Mouse (Mus musculus) kidney, postnatal 25 days (tissue): Measurements from ENCODE around the gene Pla2g12b.
A peak's percentile ranks its signal among the peaks of the same experiment; 100 is the strongest.

Experiments used
- DNase-seq, 2 experiments: peaks; one replicate each; pipeline ENCODE4 v3.0.0; 2021; ENCODE audit warnings: mixed read lengths in 2 of 2

Pla2g12b gene

DNA sequence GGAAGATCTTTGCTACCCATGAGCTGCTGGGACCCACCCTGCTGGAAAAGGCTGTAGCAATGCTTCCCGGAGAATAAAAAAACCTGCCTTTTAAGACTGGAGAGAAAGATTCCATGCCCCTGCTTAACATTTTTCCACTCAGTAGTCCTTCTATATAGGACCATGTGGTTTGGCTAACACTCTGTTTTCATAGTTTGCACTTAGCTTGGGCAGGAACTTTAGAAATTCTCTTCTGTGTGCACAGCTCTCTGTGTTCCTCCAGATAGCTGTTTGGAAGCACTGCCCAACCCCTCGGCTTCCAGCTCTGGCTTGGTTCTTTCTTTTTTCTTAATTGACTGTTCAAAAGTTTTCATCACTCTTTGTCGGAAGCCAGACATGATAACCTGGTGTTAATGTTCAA, 13.2 kb downstream of the Pla2g12b start:
- DNase-seq = no peak

DNA sequence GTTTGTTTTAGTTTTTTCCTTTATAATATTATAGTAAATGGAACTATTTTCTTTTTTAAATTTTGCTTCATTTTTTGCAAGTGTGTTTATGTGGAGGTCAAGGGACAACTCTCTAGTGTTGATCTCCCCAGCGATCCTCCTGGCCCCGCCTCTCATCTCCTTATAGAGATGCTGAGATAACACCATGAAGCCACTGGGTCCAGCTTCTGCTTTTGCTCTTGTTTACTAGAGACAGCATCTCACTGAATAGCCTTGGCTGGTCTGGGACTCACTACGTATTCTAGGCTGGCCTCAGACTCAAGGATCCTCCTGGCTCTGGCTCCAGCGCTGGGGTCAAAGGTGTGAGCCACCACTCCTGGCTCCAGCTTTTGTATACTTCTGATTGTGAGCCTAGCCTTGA, 16.1 kb downstream of the Pla2g12b start:
- DNase-seq = no peak

DNA sequence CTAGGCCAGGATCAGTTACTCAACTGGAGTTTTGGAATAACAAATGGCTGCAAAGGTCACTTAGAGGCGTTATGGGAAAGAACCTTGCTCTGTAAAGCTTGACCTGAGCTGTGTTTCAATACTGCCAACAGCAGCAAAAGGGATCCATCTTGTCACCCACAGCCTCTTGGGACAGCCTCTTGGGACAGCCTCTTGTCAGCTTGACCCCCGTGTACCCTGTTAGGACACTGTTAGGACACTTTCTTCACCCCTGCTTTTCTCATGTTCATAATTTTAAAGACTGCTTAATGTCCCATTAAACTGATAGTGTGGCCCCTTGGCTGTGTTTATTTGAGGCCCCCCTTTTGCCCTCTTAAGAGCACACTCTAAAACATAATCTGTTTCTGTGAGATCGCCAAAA, 21.0 kb downstream of the Pla2g12b start:
- DNase-seq = peak in 1 of 2 experiments; percentile 62

DNA sequence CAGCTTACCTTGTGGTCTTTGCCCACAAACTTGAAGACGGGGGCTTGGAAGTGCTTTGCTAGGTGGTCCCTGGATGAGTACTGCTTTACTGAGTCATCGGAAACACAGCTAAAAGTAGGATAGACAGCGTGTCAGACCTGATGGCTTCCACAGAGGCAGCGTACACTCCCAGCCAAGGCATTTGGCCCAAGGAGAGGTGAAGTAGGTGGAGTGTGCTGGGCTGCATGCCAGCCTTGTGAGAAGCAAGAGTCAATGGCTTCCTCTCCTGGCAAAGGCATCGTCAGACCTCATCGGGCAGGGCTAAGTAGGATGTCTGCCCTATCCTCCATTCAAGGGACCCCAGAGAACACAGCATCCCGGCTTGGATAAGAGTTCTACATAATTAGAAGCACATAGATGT, 21.9 kb downstream of the Pla2g12b start:
- peak; percentile 75 to 85 for DNase-seq

DNA sequence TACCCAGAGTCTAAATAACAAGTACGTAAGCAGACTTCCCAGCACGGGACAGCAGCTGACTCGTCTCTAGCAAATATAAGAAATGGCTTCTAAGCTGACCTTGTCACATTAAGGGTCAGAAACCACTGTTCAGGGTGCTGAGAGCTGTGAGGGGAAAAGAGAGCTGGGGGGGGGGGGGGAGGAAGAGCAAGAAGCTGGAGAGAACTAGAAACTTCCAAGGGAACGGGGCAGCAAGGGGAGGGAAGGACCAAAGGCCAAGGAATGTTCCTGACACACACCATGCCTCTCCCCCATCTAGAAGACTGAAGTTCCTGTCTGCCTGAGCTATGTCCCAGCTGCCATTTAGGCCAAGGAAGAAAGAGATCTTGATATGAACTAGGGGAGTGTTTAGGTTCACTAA, 22.9 kb downstream of the Pla2g12b start:
- DNase-seq = peak in 1 of 2 experiments; percentile 53

DNA sequence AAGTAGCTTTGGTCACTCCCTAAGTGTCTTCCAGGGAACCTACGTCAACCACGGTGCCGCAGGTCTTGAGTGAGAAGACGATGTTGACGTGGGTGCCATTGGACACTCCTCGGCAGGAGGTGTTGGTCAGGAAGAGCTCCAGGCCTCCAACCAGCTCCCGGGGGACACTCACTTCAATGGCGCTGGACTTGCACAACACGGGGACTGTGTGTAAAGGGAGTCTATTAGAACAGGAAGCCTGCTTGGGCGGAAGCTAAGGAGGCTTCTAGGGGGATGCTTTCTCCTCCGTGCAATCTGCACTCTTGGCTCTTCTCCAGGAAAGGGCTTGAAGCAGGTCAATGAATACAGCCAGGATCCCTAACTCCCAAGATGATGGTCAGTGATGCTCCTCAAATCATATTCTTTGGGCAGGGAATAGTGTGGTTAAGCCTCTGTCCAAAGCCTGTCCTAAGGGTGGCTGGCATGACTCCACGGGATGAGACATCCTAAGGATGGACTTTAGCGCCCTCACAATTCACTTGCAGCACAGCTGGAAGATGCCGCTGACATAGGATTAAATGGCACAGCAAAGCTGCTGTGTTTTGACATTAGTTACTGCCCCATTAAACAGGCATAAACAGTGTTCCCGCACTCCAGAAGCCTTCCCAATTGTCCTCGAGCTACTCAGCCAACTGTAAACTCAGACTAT, 26.1 kb downstream of the Pla2g12b start:
- DNase-seq = no peak

DNA sequence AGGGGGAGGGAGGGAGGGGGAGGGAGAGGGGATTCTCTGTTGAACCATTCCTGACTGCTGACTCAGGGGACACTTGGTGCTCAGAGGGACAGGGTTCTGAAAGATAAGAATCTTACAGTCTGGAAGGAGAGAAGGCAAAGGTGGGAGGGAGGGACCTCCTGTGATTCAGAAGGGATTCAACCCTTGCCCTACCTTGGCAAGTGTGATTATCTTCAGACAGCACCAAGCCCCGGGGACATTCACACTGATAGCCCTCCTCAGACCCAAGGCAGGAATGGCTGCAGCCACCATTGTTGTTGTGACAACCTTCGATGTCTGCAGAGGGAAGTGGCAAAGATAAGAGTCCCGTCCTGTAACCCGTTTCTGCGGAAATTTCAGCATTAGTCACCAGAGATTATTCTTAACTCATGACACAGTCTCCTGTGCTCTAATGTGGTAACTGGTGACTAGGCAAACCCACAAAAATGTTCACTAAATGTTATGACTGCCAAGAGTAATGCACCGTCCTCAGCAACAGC, 27.3 kb downstream of the Pla2g12b start:
- DNase-seq = no peak

DNA sequence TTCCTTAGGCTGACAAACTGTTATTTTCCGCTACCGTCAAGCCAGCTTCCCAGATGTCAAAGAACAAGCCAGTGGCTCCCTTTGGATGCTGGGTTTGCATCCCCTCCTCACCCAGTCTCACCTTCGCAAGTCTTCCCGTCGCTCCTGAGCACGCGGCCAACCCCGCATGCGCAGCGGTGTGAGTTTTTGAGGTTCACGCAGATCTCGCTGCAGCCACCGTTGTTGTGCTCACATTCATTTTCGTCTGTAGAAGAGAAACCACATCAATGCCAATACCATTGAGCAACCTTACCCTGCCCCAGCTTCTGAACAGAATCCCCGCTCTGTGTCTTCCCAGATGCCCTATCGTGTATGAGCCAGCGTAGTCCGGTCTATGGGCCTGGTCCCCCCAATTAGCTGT, 32.3 kb downstream of the Pla2g12b start:
- peak in 1 of 2 experiments; percentile 22 for DNase-seq

DNA sequence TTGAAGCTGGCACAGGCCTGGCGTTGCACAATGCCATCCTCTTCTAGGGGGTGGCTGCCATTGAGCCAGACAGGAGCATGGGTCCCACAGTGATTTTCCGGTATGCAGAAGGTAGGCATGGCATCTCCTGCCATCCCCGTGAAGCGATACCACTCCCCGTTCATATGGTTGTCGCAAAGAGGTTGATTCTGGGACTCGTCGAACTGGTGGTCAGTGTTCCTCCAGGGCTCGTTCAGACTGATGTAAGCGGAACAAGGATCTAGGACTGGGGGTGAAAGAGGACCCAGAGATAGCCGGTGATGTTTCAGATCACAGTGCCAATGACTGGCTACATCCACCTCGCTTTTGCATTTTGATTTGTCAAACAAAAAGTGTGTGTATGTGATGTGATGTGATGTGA, 35.2 kb downstream of the Pla2g12b start:
- DNase-seq = no peak

DNA sequence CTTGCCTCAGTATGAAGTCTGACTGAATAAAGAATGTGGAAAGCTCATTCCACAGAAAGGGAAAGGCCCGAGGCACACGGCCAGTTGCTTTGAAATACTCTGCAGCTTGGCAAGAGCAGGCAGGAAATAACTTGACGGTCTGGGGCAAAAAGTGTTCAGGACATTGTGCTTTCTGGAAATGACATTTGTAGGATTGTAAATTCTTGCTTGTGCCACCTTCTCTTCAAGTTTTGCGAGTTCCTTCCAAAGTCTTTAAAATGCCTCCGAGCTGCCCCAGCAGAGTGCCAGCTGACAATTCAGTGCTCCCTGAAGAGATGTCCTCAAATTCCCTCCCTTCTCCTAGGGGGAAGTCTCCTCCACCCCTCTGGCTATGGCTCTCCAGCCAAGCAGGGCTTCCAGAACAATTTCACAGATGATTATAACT, 36.1 kb downstream of the Pla2g12b start:
- DNase-seq = peak; percentile 74 to 76

DNA sequence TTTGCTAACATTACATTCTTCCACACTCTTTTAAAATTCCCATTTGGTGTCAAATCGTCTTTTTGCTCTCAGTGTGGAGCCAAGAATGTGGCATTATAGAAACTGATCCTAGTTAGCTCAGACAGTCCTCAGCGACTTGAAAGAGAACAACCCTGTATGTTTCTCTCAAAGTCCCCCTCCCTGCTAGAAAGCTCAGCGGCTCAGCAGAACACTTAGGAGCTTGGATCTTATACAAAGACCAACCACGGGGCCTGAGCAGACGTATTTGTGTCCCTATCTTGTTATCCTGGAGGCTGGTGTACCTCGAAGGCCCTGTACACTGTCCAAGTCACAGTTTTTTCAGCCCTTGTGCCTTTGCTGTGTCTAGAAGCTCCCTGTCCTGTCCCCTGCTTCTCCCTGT, 36.7 kb downstream of the Pla2g12b start:
- DNase-seq = no peak

DNA sequence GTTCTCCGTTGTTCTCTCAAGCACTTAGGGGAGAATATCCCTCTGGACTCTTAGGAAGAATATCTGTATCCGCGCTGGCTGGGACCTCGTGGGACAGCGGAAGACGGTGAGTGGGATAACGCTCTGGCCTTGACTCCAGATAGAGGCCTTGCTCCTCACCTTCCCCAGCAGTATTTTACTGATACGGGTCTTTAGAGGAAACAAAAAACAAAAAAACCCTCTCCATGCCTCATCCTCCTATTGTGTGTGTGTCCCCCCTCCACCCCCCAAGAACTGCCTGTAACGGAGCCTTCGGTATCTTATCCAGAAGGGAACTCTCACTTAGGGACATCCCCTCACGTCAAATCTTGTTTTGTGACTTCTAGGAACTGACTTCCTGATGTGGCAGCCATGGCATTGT, 38.3 kb downstream of the Pla2g12b start, which contains the start of gene Oit3:
Gene Oit3 (minus strand): TSS at position 44 of the 400 bp plus-strand sequence.
- no peak for DNase-seq

DNA sequence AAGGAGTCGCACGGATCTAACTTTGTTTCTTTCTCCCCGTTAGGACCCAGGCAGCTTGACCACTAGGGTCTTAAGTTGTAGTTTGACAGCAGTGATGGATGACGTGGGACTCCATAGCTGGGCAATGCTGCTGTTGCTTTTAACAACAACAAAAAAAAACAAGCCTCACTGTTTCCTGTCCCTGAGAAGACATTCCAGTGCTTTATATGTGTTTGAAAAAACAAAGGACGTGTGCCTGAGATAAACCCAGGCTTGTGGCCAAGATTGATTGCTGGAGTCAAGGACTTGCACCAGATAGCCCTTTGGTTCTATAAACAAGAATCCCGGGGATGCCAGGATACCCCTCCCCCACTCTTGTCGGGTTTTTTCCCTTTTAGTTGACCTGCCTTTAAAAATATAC, 39.8 kb downstream of the Pla2g12b start:
- DNase-seq = peak; percentile 50 to 61

DNA sequence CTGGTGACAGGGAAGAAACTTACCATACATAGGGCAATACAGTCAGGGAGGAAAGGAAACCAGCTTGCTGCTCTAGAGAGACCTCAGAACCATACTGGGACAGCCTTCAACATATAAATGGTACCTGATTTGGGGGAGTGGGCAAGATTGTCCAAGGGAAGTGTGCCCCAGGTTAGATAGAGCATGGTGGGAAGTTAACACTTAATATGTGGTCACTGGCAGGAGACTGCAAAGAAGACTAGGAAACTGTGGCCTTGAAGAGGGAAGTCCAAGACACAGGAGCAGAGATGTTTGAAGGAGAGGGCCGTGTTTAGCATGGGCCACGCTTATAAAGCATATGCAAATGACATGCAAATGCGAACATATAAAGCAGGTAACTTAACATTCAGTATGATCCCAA, 40.6 kb downstream of the Pla2g12b start:
- DNase-seq = no peak

DNA sequence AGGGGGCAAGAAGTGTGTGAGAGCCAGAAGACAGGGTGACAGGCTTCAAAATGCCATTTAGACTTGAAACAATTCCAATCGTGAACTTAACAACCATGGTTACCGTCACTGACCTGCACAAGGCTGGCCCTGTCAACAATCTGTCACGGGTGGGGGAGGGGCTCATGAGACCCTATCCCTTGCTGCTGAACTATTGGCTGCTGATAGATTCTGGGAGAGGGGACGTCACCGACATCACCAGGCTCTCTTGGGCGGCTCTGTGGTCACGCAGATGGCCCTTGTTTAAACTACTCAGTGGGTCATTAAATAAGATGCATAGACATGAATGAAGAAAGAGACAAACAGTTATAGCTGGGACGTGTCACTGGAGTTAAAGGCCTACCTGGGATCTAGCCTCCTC, 41.2 kb downstream of the Pla2g12b start:
- DNase-seq = no peak

DNA sequence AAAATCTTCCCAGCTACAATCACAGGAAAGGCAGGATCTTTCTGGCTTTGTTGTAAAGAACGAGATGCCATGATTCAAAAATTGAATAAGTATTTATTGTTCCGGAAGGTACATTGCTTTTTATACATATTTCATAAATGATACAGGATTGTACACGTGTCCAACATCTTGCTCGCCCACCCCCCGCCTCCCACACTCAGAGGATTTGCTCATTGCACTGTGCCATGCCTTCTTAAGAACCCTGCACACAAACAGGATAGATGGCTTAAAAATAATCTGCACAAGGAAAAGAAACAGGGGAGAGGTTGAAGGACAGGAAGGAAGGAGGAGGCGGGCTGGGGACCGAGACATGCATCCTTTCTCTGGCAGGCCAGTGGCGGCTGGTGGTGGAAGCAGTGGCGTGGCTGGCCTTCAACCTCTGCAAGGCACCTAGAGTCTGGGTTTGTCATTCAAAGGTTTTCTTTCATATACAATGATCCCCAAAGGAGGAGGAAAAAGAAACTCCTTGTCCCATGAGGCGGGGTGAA, 43.5 kb downstream of the Pla2g12b start:
- DNase-seq = no peak

DNA sequence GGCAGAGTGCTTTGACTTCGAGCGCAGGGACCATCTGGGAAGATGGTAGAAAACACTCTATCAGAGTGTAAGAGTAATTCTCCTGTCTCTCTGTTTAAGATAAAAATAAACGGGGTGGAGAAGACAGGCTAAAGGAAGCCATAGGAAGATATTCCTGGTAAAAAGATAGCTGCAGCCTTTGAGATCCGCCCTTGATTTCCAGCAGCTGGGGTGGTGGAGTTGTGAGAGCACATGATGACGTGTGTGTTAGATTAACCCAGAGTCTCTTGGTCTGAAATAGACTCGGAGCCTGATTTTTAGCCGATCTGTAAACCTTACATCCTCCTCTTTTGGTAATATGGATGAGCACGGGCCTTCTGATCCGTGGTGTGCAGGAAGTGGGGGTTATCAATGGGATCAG, 44.1 kb downstream of the Pla2g12b start:
- no peak for DNase-seq

DNA sequence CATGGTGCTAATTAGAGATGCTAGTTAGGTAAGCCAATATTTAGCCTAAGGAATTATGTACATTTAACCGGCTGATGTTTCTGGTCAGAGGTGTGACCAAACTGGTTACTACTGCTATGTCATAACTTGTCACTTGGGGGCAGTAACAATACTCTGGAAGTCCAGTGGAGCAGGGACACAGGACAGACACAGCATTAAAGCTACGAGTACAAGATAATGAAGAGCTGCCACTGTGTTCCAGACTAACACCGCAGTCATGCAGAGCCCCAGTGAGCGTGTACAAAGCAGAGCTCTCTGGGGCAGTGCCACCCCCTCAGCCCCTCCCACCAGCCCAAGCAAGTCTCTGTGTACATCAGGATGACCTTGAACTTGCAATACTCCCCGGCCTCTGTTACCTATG, 48.4 kb downstream of the Pla2g12b start:
- peak in 1 of 2 experiments; percentile 44 for DNase-seq

DNA sequence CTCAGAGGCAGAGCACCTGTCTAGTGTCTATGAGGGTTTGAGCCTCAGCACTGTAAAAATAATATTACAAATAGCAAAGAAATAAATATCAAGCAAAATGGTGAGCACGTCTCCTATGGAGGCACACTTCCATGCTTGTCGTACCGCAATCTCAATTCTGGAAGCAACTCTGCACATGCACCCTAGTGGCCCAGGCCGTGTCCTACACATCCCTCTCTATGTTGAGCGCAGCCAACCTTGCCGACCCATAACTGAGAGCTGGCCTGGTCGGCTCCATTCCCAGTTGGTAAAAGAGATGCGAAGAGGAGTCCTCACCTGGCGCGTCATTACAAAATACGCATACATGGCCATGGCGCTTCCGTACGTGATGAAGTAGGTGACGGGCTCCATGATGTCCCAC, 51.2 kb downstream of the Pla2g12b start:
- DNase-seq = no peak

DNA sequence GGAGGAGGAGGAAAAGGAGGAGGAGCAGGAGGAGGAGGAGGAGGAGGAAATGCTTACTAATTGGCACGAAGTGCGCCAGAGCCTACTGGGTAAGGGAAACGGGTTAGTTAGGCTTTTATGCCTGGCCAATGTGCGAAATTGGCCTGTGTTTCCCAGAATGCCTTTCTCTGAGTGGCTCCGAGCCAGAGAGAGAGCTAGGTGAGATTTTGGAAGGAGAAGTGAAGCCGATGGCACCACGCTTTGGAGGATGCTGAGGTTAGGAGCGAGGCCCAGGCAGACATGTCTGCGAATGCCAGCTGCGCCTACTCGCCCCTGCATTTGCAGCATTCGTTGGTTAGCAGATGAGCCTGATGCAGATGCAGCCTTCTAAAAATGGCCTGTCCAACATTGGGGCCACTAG, 56.3 kb downstream of the Pla2g12b start:
- DNase-seq = no peak

DNA sequence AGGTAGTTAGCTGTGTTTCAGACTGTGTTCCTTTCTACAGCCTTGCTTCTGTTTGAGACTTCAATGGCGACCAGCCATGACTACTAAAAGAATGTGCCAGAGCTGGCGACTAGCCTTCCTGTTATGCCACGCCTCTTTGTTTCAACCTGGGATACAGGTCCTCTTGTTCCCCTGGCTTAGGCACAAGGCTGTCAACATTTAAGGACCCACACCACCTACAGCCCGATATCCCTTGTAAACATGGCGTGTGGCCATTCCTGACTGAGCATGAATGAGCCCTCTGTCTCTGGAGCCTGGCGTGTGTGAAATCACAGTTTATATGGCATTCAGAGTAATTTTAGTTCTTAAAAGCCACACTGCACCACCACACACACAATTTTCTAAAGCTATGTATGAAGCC, 58.8 kb downstream of the Pla2g12b start:
- no peak for DNase-seq

DNA sequence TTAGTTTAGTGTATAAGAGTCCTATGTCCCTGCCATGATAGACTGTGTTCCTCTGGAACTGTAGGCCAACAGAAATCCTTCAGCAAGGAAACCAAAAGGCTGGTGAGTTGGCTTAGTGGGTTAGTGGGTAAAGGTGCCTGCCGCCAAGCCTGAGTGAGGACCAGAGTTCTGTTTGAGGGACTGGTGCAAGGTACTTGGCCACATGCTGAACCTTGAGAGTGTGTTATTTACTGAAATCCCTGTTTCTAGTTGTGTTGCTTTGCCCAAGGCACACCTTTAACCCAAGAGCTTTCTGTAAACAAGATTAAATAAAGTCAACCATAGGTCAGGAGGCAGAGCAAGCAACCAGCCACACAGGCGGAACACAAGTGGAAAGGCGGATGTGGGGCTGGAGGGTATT, 62.1 kb downstream of the Pla2g12b start:
- DNase-seq = no peak

DNA sequence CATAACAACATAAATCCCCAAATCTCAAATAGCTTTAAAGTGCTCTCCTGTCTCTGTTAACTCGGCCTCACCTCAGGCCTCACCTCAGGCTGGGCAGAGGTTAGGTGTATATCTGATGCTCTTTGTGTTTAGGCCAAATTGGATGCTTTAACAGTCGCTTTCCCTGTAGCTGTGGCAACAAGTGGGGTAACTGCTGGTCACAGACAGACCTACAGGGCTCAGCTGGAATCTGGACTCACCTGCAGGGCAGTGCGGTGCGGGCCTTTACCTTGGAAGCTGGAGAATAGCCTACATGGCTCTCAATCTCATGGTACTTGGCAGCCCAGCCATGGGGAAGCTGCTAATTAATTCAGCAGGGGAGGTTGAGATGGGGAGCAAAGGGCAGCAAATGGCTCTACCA, 63.2 kb downstream of the Pla2g12b start:
- no peak for DNase-seq

DNA sequence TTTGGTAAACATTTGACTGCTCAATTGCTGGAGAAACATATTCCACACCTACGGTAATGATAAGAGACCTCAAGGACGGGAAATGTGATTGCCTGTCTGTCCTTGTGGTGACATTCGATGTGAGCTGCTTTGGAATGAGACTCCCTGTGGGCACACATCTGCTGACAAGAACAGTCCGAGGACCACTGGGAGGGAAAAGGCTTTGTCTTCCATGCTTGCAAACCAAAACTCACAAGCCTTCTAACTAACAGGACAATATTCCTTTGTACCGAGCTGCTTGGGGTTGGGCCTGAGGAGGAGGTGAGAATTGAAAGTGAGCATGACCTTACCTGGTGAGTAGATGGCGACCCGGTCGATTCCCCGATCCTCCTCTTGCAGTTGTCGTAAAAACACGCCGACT, 63.8 kb downstream of the Pla2g12b start:
- DNase-seq = no peak

DNA sequence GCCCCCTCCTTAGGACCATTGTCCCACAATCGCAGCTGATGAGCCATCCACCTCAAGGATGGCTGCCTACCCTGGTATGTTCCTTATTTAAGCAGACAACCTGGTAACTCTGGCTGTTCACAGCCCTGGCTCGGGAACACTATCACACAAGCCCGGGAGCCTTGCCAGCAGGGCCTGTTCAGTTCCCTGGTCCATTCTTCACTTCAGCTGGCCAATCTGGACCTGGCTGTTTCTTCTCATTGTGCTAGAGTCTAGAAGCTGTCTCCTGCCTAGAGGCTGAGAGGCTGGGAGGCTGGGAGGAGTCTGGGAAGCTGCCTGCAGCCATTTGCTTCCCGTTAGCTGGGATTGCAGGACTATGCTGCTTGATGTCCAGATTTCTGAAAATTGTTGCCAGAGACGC, 67.0 kb downstream of the Pla2g12b start:
- DNase-seq = no peak
